Mouse (Mus musculus) small intestine, adult 2 months (tissue): ENCODE results near the gene Ccdc32.

Experiments
- CTCF ChIP-seq: fragments of 200-500 bp; IDR thresholded peaks from 2 replicates; pipeline ENCODE4 v1.5.1; 2012; ENCODE audit warnings: low read depth, mild to moderate bottlenecking, control low read depth, inconsistent platforms, low read length, moderate library complexity, mixed read lengths; ENCODE audit not compliant: insufficient replicate concordance, insufficient read length; ENCODE audit errors: extremely low read depth
- POLR2A ChIP-seq: fragments of 200-500 bp; IDR thresholded peaks from 2 replicates; pipeline ENCODE4 v1.6.1; 2012; ENCODE audit warnings: low read depth, mild to moderate bottlenecking, control low read depth, inconsistent platforms, low read length, moderate library complexity

DNA sequence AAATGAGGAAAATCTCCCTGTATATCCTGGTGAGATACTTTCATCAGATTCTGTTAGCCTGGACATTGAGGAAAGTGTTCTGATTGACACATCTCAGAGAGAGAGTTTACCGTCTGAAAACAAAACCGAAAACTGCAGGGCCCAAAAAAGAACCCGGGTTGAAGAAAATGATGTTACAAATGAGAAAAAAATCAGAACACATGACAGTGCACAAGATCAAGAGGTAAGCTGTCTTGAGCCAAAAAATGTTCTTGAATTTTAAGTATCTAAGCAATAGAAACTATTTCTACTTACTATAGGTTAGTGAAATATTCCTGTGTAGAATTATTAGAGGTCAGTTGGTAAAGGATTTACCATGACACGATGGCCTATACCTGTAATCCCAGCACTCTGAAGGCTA, 43.2 kb upstream of the Ccdc32 start:
- TF ChIP-seq POLR2A = no peak
- TF ChIP-seq CTCF = no peak
